Mouse (Mus musculus): Measurements from ENCODE around the gene 5730455P16Rik. TPM values are rescaled to one million over a fixed set of nuclear protein-coding genes. Genes with fewer than 3 reads are reported as not detected.
A peak's percentile ranks its signal among the peaks of the same experiment; 100 is the strongest.

The 5730455P16Rik gene
- polyA plus RNA-seq, 1 experiment from 2014 or later: 30.8 TPM

DNA sequence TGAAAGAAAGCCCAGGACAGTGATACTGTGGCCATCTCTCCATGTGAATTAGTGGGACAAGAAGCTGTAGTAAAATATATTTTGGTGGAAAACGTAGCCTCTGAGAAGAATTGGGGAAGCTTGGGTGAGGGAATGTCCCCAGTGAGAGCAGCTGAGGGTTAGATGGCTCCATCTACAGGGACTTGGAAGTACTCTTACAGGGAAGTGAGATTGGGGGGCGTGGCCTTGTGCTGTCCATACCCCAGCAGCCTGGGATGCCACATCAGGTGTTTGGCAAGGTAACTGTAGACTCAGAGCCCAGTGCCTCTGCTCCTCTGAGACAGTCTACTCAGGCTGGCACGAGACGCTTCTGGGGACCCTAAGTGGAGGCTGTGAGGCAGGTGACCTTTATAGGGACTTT is 23.0 kb downstream of the 5730455P16Rik start:
- H3K9ac ChIP-seq: no peak overlapping the region
- H3K4me2 ChIP-seq: no peak overlapping the region
- H3K4me3 ChIP-seq: no peak overlapping the region
- peaks cover 3% of the 10 kb centered on the region; the same call in 1 of the 2 replicates for H3K4me1 ChIP-seq (replicated peaks)
- H3K27ac ChIP-seq: no peak overlapping the region
- no peaks in the 10 kb centered on the region for H3K9me3 ChIP-seq
- H3K27me3 ChIP-seq: no peaks in the 10 kb centered on the region
- ATAC-seq (ENCODE audit: low FRiP score): no peak
- H3K36me3 ChIP-seq: no peaks in the 10 kb centered on the region
- 52% methylated on average over 4 of the region's 4 CpGs for WGBS

- no peak overlapping the region for H3K4me3 ChIP-seq
- no peaks in the 10 kb centered on the region for H3K36me3 ChIP-seq
- no peak overlapping the region for H3K27ac ChIP-seq
- H3K4me2 ChIP-seq: no peak overlapping the region
- no peak overlapping the region for H3K9ac ChIP-seq
- no peaks in the 10 kb centered on the region for H3K9me3 ChIP-seq
- ATAC-seq (ENCODE audit: low FRiP score): 0 out of 2 replicates have a peak, but pooled peaks have one; percentile 36
- peaks cover 3% of the 10 kb centered on the region; the same call in 1 of the 2 replicates for H3K4me1 ChIP-seq (replicated peaks)
- H3K27me3 ChIP-seq: no peaks in the 10 kb centered on the region
- WGBS: 77% methylated on average over 5 of the region's 5 CpGs
These were observed 25.9 kb downstream of the 5730455P16Rik start for GRCm38 (mm10) chr11:80351832-80352430.

- H3K27ac ChIP-seq: peak overlapping the region; percentile 67
- ATAC-seq (ENCODE audit: low FRiP score): no peak
- no peak overlapping the region for H3K4me2 ChIP-seq
- H3K36me3 ChIP-seq: no peaks in the 10 kb centered on the region
- H3K4me1 ChIP-seq (replicated peaks): peaks cover 7% of the 10 kb centered on the region
- no peaks in the 10 kb centered on the region for H3K9me3 ChIP-seq
- no peak overlapping the region for H3K4me3 ChIP-seq
- 7% methylated on average over 2 of the region's 2 CpGs for WGBS
- H3K27me3 ChIP-seq: no peaks in the 10 kb centered on the region
- no peak overlapping the region for H3K9ac ChIP-seq
These were observed 35.4 kb downstream of the 5730455P16Rik start for GRCm38 (mm10) chr11:80342482-80342881.

DNA sequence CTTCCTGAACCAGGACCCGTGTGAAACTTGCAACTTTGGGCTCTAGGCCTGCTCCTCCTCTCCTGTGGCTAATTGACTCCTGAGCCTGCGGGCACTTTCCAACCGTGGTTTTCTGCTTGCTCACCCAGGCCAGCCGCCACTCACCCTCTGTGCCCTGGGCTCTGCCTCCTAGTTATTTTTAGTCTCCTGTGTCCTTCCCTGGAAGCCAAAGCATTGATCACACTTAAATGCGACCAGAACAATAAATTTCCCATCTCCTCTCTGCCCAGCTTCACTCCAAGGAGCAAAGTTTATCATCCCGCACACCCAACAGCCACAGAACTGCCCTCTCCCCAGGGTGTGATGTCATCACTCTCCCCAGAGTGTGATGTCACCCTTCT is 41.5 kb downstream of the 5730455P16Rik start:
- WGBS: 10% methylated on average over 6 of the region's 6 CpGs
- Histone ChIP-seq H3K27ac (peak overlapping the region; percentile 85), H3K4me2 (no peak overlapping the region), H3K4me3 (no peak overlapping the region), H3K9me3 (no peaks in the 10 kb centered on the region), H3K4me1 (replicated peaks) (peaks cover 24% of the 10 kb centered on the region), H3K36me3 (0 out of 2 replicates have a peak, but pooled peaks cover 3% of the 10 kb centered on the region), H3K27me3 (no peaks in the 10 kb centered on the region), H3K9ac (0 out of 2 replicates have a peak overlapping the region, but pooled peaks have one; percentile 29)
- ATAC-seq (ENCODE audit: low FRiP score): no peak

GRCm38 (mm10) chr11:80335609-80336350 is 42.1 kb downstream of the 5730455P16Rik start:
- Histone ChIP-seq H3K27ac (peak overlapping the region; percentile 85), H3K9me3 (no peaks in the 10 kb centered on the region), H3K4me1 (replicated peaks) (peaks cover 24% of the 10 kb centered on the region), H3K4me2 (no peak overlapping the region), H3K27me3 (no peaks in the 10 kb centered on the region), H3K4me3 (no peak overlapping the region), H3K9ac (peak overlapping the region; percentile 49; the same call in 1 of the 2 replicates), H3K36me3 (0 out of 2 replicates have a peak, but pooled peaks cover 3% of the 10 kb centered on the region)
- WGBS: 1% methylated on average over 7 of the region's 7 CpGs
- peak; percentile 88 for ATAC-seq (ENCODE audit: low FRiP score)

- H3K4me1 ChIP-seq (replicated peaks): peaks cover 24% of the 10 kb centered on the region
- no peak overlapping the region for H3K27ac ChIP-seq
- no peak overlapping the region for H3K4me3 ChIP-seq
- H3K27me3 ChIP-seq: no peaks in the 10 kb centered on the region
- WGBS: 70% methylated on average over 12 of the region's 12 CpGs
- H3K4me2 ChIP-seq: no peak overlapping the region
- ATAC-seq (ENCODE audit: low FRiP score): no peak
- no peak overlapping the region for H3K9ac ChIP-seq
- 0 out of 2 replicates have a peak, but pooled peaks cover 3% of the 10 kb centered on the region for H3K36me3 ChIP-seq
- no peaks in the 10 kb centered on the region for H3K9me3 ChIP-seq
These were observed 45.0 kb downstream of the 5730455P16Rik start for GRCm38 (mm10) chr11:80332709-80333400.

DNA sequence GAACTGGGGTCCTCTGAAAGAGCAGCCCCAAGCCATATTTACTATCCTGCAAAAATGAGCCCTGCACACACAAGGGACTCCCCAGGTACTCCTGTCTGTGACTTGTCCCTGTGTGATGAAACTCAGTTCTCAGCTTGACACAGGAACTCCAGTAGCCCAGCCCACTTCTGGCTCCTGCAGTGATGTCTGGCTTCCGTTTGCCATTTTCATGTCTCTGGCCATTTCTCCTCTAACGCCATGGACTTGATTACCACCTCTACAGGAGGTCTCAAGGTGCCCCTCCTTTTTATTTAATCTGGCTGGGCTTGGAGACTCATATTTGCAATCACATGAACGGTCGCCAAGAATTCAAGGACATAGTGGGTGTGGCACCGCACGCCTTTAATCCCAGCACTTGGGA is 53.2 kb downstream of the 5730455P16Rik start:
- Histone ChIP-seq H3K27me3 (no peaks in the 10 kb centered on the region), H3K4me1 (replicated peaks) (peaks cover 7% of the 10 kb centered on the region), H3K4me2 (no peak overlapping the region), H3K4me3 (no peak overlapping the region), H3K27ac (no peak overlapping the region), H3K9ac (no peak overlapping the region), H3K9me3 (no peaks in the 10 kb centered on the region), H3K36me3 (no peaks in the 10 kb centered on the region)
- 80% methylated on average over 6 of the region's 6 CpGs for WGBS
- no peak for ATAC-seq (ENCODE audit: low FRiP score)

DNA sequence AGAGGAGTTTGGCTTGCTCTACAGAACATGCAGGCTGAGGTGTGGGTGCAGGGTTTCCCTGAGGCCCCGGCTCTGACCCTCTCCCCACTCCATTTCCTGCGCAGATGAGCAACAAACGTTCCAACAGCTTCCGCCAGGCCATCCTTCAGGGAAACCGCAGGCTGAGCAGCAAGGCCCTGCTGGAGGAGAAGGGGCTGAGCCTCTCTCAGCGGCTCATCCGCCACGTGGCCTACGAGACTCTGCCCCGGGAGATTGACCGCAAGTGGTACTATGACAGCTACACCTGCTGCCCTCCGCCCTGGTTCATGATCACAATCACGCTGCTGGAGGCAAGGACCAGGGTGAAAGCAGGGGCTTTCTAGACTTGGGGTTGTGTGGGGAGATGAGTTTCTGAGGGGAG is 54.6 kb downstream of the 5730455P16Rik start:
- H3K9ac ChIP-seq: no peak overlapping the region; the same call in 1 of the 2 replicates
- ATAC-seq (ENCODE audit: low FRiP score): no peak
- H3K27me3 ChIP-seq: no peaks in the 10 kb centered on the region
- 39% methylated on average over 13 of the region's 13 CpGs for WGBS
- 0 out of 2 replicates have a peak overlapping the region, but pooled peaks have one; percentile 18 for H3K27ac ChIP-seq
- no peak overlapping the region for H3K4me3 ChIP-seq
- H3K9me3 ChIP-seq: no peaks in the 10 kb centered on the region
- no peak overlapping the region for H3K4me2 ChIP-seq
- no peaks in the 10 kb centered on the region for H3K36me3 ChIP-seq
- peaks cover 7% of the 10 kb centered on the region for H3K4me1 ChIP-seq (replicated peaks)

DNA sequence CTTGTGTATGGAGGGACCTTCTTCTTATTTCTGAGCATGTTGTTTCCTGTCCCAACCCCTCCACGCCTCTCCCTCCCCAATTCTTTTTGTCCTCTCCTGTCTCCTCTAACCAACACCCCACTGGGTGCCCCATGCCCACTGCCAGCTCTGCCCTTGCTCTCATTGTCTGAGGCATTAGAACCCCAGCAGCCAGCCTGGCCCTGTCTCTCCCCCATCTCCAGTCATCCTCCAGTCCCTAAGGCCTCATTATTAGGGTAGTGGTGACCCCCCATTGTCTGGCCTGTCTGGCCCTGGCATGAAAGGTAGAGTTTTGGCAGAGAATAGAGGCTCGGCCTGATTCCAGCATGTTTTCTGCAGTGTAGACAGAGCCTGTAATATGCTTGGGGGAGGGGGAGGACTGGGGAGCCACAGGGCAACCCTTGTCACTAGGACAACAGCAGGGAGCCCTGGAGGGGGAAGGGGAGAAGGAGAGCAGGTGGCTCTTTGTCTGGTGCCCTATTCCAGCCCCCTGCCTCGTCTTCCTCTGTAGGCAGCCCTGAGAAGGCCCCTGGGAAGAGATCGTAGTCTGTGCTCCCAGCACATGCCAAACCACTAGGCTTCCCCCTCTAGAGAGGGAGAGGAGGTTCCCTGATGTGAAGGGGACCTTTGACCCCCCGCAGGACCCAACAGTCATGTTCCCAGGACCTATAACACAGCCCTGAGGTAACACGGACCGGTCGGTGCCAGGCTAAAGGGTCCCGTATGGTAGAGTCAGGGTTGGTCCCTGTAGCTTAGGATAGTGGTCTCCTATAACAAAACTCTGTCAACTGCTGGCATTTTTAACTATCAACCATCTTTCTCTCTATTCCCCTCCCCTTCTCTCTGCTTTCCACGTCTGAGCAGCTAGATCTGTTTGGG is 61.8 kb downstream of the 5730455P16Rik start:
- H3K27ac ChIP-seq: peak overlapping the region; percentile 80
- no peak overlapping the region for H3K4me3 ChIP-seq
- H3K4me2 ChIP-seq: no peak overlapping the region
- ATAC-seq (ENCODE audit: low FRiP score): peak; percentile 89
- H3K9ac ChIP-seq: no peak overlapping the region
- no peaks in the 10 kb centered on the region for H3K36me3 ChIP-seq
- WGBS: 22% methylated on average over 10 of the region's 10 CpGs
- H3K4me1 ChIP-seq (replicated peaks): peaks cover 57% of the 10 kb centered on the region
- H3K27me3 ChIP-seq: no peaks in the 10 kb centered on the region
- H3K9me3 ChIP-seq: no peaks in the 10 kb centered on the region

DNA sequence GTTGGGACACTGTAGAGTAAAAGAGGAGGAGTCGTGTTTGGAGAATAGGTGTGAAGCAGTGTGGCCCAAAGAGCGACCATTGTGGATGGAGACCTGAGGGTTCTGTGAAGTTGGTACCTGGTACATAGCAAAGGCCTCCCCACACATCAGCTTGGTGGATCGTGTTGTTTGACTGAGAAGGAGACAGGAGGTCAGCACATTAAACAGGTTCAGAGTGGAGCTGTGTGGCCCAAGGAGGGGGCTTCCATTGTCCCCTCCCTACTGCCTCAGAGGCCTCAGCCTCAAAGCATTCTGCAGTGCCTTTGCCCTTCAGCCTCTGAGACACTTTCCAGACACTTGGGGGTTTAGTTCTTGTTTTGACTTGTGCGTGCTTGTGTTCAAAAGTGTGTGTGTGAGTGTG is 63.9 kb downstream of the 5730455P16Rik start:
- Histone ChIP-seq H3K9me3 (no peaks in the 10 kb centered on the region), H3K9ac (no peak overlapping the region), H3K4me1 (replicated peaks) (peaks cover 72% of the 10 kb centered on the region), H3K27me3 (no peaks in the 10 kb centered on the region), H3K4me2 (no peak overlapping the region), H3K27ac (0 out of 2 replicates have a peak overlapping the region, but pooled peaks have one; percentile 80), H3K4me3 (no peak overlapping the region), H3K36me3 (no peaks in the 10 kb centered on the region)
- WGBS: 64% methylated on average over 4 of the region's 4 CpGs
- no peak for ATAC-seq (ENCODE audit: low FRiP score)

DNA sequence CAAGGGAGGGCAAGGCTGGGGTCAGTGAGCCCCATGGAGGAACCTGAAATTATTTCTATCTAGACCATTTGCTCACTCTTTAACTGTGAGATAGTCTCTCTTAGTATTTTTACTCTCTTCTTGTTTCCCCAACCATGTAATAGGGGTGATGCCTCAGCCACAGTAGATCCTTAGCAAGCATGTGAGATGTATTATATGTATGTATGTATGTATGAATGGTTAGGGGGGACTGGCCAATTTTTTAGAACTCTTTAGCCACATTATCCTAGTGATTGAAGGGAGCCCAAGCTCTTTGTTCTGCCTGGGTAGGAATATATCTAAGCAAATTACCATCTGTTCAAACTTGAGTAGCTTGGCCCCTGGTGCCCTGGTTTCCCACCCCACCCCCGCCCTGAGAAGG is 64.4 kb downstream of the 5730455P16Rik start:
- peaks cover 72% of the 10 kb centered on the region for H3K4me1 ChIP-seq (replicated peaks)

More for the DNA sequence above, 64.4 kb downstream of the 5730455P16Rik start:
- Histone ChIP-seq H3K36me3 (no peaks in the 10 kb centered on the region), H3K9ac (no peak overlapping the region), H3K27me3 (no peaks in the 10 kb centered on the region), H3K27ac (0 out of 2 replicates have a peak overlapping the region, but pooled peaks have one; percentile 82), H3K9me3 (no peaks in the 10 kb centered on the region), H3K4me2 (no peak overlapping the region), H3K4me3 (no peak overlapping the region)
- 69% methylated on average over 1 of the region's 1 CpGs for WGBS
- no peak for ATAC-seq (ENCODE audit: low FRiP score)

All from hindbrain, embryonic 13.5 days (tissue).